Mouse (Mus musculus) forebrain, postnatal 0 days (tissue): ENCODE results near the gene Mmp2. TPM values are rescaled to one million over a fixed set of nuclear protein-coding genes. Genes with fewer than 3 reads are reported as not detected.
A peak's percentile ranks its signal among the peaks of the same experiment; 100 is the strongest.
"Not testable (repeated sequence)": the region's sequence is repeated elsewhere in the genome, so short reads cannot be mapped to it uniquely, and the experiment has no call there.

Experiments used
- ATAC-seq: fragments of 200-750 bp; cut with Nextera tagmentation; 2 replicates; pipeline ENCODE4 v1.8.0; 2017; ENCODE audit warnings: mild to moderate bottlenecking, moderate library complexity
- DNase-seq: peaks from one replicate; pipeline ENCODE4 v3.0.0-alpha.2; 2015
- H3K27ac ChIP-seq: fragments of 300-500 bp; sonication (generic); 2 replicates; pipeline ENCODE4 v1.5.1; 2014; ENCODE audit warnings: low read depth, mild to moderate bottlenecking, antibody characterized with exemption, low read length, moderate library complexity, mixed read lengths
- H3K27me3 ChIP-seq: fragments of 300-500 bp; sonication (generic); 2 replicates; pipeline ENCODE4 v1.6.1; 2014; ENCODE audit warnings: mild to moderate bottlenecking, low read length, mixed read lengths; ENCODE audit not compliant: insufficient read depth
- H3K36me3 ChIP-seq: fragments of 300-500 bp; sonication (generic); 2 replicates; pipeline ENCODE4 v1.6.1; 2014; ENCODE audit warnings: mild to moderate bottlenecking, moderate library complexity; ENCODE audit not compliant: insufficient read depth
- H3K4me1 ChIP-seq: fragments of 300-500 bp; sonication (generic); 2 replicates; pipeline ENCODE4 v1.6.1; 2014; ENCODE audit warnings: antibody characterized with exemption; ENCODE audit not compliant: insufficient read depth
- H3K4me2 ChIP-seq: fragments of 300-500 bp; sonication (generic); 2 replicates; pipeline ENCODE4 v1.6.1; 2014; ENCODE audit warnings: low read depth, mild to moderate bottlenecking, moderate library complexity
- H3K4me3 ChIP-seq: fragments of 300-500 bp; sonication (generic); 2 replicates; pipeline ENCODE4 v1.5.1; 2014; ENCODE audit warnings: low read depth, low read length, mixed read lengths
- H3K9ac ChIP-seq: fragments of 300-500 bp; sonication (generic); 2 replicates; pipeline ENCODE4 v1.6.1; 2014; ENCODE audit warnings: mild to moderate bottlenecking
- H3K9me3 ChIP-seq: fragments of 300-500 bp; sonication (generic); 2 replicates; pipeline ENCODE4 v1.6.1; 2016; ENCODE audit warnings: low read length
- CTCF ChIP-seq: sonication (generic); IDR thresholded peaks from 2 replicates; pipeline ENCODE4 v1.5.1; 2016; ENCODE audit warnings: antibody characterized with exemption, control low read depth, low read depth
- WGBS: fragments of 180-500 bp; shearing (Covaris S2); extraction: QIAGEN DNeasy Blood & Tissue Kit; methylation state at CpG from one replicate; pipeline ENCODE4 v1.1.7; 2014; 5-methylcytosine and 5-hydroxymethylcytosine counted together
- polyA plus RNA-seq: library from polyadenylated mRNA; unstranded; fragments of >200 nt; fragmentation: Nextera tagmentation; extraction: Ambion mirVana; gene quantifications from 2 replicates; pipeline ENCODE4 v1.2.1, GENCODE M21; 2015
- total RNA-seq: library from RNA; depleted of rRNA; stranded (reverse); fragments of >200 nt; gene quantifications from 2 replicates; pipeline ENCODE4 v1.2.3, GENCODE M21; 2014

Gene Mmp2
- total and polyA plus RNA-seq, 2 experiments from 2014 or later = 14.2 to 19.5 TPM

DNA sequence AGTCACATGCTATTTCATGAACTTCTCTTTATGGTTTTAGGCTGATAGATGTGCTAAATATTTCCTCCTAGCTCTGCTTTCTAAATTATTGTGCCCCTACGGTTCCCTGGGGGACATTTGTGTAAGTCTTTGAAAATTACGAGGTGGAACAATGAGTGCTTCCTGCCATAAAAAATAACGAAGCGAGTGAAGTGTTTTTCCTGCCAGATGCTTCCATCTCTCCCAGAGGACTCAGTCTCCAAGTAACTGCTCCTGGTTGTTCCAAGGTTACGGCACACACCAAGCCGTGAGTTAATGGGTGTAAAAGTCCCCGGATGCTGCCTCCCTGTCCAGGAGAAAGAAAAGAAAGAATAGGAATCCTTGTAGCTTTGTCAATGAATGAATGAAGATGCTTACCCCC lies 43.2 kb downstream of the Mmp2 start:
- Histone ChIP-seq H3K27ac (no peak overlapping the region), H3K4me1 (no peaks in the 10 kb centered on the region), H3K9me3 (no peaks in the 10 kb centered on the region), H3K36me3 (no peaks in the 10 kb centered on the region), H3K4me3 (no peak overlapping the region), H3K4me2 (no peak overlapping the region), H3K9ac (no peak overlapping the region), H3K27me3 (no peaks in the 10 kb centered on the region)
- no peak for ATAC-seq
- 24% methylated on average over 7 of the region's 7 CpGs for WGBS
- no peak for TF ChIP-seq CTCF
- DNase-seq = no peak

- no peak overlapping the region for H3K4me2 ChIP-seq
- H3K9ac ChIP-seq = no peak overlapping the region
- DNase-seq = peak; percentile 13
- 39% methylated on average over 10 of the region's 10 CpGs for WGBS
- no peak for TF ChIP-seq CTCF
- H3K36me3 ChIP-seq = no peaks in the 10 kb centered on the region
- no peaks in the 10 kb centered on the region for H3K27me3 ChIP-seq
- no peak overlapping the region for H3K27ac ChIP-seq
- no peaks in the 10 kb centered on the region for H3K9me3 ChIP-seq
- ATAC-seq = peak; percentile 42
- H3K4me1 ChIP-seq = 0 out of 2 replicates have a peak, but pooled peaks cover 5% of the 10 kb centered on the region
- no peak overlapping the region for H3K4me3 ChIP-seq
These were observed 45.1 kb downstream of the Mmp2 start for GRCm38 (mm10) chr8:92872063-92872759.

DNA sequence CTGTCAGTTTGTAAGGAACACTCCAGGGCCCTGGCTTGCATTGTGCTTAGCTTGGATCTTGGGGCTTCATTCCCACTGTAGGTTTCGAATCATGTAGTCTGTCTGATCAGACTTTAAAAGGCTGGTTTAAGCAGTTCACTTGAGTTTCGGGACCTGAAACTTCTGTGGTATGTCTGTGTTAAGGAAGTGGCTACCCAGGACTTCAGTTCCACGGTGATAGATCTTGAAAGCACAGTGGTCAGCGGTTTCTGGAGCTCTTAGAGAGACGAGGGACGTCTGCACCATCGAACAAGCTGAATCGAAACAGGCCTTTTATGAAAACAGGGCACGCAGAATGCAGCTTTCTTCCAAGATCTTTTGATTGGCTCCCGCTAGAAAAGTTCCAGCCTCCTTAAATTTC lies 48.7 kb downstream of the Mmp2 start:
- 28% methylated on average over 10 of the region's 10 CpGs for WGBS
- Histone ChIP-seq H3K9ac (no peak overlapping the region), H3K27me3 (no peaks in the 10 kb centered on the region), H3K4me3 (no peak overlapping the region), H3K9me3 (no peaks in the 10 kb centered on the region), H3K4me1 (0 out of 2 replicates have a peak, but pooled peaks cover 5% of the 10 kb centered on the region), H3K36me3 (no peaks in the 10 kb centered on the region), H3K27ac (no peak overlapping the region), H3K4me2 (no peak overlapping the region)
- DNase-seq = no peak
- TF ChIP-seq CTCF = no peak
- ATAC-seq = no peak

DNA sequence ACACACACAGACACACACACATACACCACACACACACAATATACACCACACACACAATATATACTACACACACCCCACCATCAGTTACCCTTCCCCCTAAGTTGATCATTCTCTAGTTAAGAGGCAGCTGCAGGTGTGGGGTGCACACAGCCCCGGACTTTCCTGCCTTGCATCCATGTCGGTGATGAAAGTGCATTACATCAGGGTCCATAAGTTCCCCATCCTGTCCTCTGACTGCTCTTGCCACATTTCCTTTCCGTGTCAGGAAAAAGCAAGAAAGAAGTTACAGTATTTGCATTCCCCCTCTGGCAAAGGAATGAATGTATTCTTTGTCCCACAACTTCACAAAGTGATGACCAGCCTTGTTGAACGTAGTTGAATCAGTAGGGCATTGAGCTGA lies 54.2 kb downstream of the Mmp2 start:
- no peak for ATAC-seq
- TF ChIP-seq CTCF = no peak
- Histone ChIP-seq H3K36me3 (no peaks in the 10 kb centered on the region), H3K27me3 (no peaks in the 10 kb centered on the region), H3K4me1 (no peaks in the 10 kb centered on the region), H3K27ac (no peak overlapping the region), H3K4me2 (no peak overlapping the region), H3K4me3 (no peak overlapping the region), H3K9me3 (no peaks in the 10 kb centered on the region), H3K9ac (no peak overlapping the region)
- 58% methylated on average over 4 of the region's 4 CpGs for WGBS
- DNase-seq = no peak

GRCm38 (mm10) chr8:92883771-92884170 lies 56.7 kb downstream of the Mmp2 start:
- no peak for ATAC-seq
- Histone ChIP-seq H3K9ac (no peak overlapping the region), H3K27ac (no peak overlapping the region), H3K4me2 (no peak overlapping the region), H3K27me3 (no peaks in the 10 kb centered on the region), H3K36me3 (no peaks in the 10 kb centered on the region), H3K4me1 (no peaks in the 10 kb centered on the region), H3K9me3 (no peaks in the 10 kb centered on the region), H3K4me3 (no peak overlapping the region)
- peak; percentile 60 for TF ChIP-seq CTCF
- peak; percentile 45 for DNase-seq
- WGBS = 78% methylated on average over 2 of the region's 2 CpGs

- ATAC-seq, H3K27ac ChIP-seq, H3K36me3 ChIP-seq, H3K4me1 ChIP-seq, H3K4me3 ChIP-seq, H3K27me3 ChIP-seq, H3K9ac ChIP-seq, H3K4me2 ChIP-seq, DNase-seq, H3K9me3 ChIP-seq: not testable (repeated sequence)
- WGBS = 80% methylated on average over 3 of the region's 3 CpGs
These were observed 65.1 kb downstream of the Mmp2 start for GRCm38 (mm10) chr8:92892216-92892615.

GRCm38 (mm10) chr8:92893870-92894269 lies 66.8 kb downstream of the Mmp2 start:
- ATAC-seq (no peak), DNase-seq (no peak)
- Histone ChIP-seq H3K9me3 (no peaks in the 10 kb centered on the region), H3K27ac (no peak overlapping the region), H3K4me1 (no peaks in the 10 kb centered on the region), H3K4me2 (no peak overlapping the region), H3K27me3 (no peaks in the 10 kb centered on the region), H3K4me3 (no peak overlapping the region), H3K36me3 (no peaks in the 10 kb centered on the region), H3K9ac (no peak overlapping the region)
- WGBS = 89% methylated on average over 2 of the region's 2 CpGs
- no peak for TF ChIP-seq CTCF
